Mouse (Mus musculus) layer of hippocampus, postnatal 14 days (tissue): ENCODE results near the gene Slc25a35. TPM values are rescaled to one million over a fixed set of nuclear protein-coding genes. Genes with fewer than 3 reads are reported as not detected.
A peak's percentile ranks its signal among the peaks of the same experiment; 100 is the strongest.
"Not testable (repeated sequence)": the region's sequence is repeated elsewhere in the genome, so short reads cannot be mapped to it uniquely, and the experiment has no call there.

Source experiments
- DNase-seq, 2 experiments: peaks; one replicate each; pipeline ENCODE4 v3.0.0; 2021 to 2022; ENCODE audit warnings: low spot score in 2 of 2, mixed read lengths in 1 of 2
- microRNA-seq, 2 experiments: library from miRNA; unstranded; fragments of <30 nt; microRNA quantifications; one replicate each; pipeline ENCODE4 v1.2.0; 2021
- total RNA-seq, 2 experiments: library from RNA; stranded (reverse); gene quantifications; 2 replicates each; pipeline ENCODE4 v1.2.3; 2021

The Slc25a35 gene
- total RNA-seq, 2 experiments from 2014 or later = 4.6 to 4.8 TPM

DNA sequence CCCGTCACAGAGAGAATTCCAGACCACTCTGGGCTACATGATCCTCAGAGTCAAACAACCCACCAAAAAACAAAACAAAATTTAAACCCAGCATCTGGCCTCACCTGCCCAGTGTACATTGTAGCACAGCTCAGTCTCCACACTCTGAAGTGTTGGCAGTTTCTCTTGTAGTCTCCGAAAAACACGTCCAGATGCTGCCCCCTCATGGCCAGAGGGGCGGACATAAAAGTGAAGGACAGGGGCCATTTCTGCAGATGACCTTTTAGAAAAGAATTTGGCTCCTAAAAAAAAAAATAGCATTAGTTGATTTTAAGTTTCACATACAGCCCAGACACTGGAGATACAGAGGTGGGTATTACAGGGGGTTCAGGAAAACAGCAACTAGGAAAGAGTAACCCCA is 35.7 kb downstream of the Slc25a35 start:
- no peak for DNase-seq

GRCm38 (mm10) chr11:69005193-69005592 is 37.3 kb downstream of the Slc25a35 start:
- DNase-seq = no peak

DNA sequence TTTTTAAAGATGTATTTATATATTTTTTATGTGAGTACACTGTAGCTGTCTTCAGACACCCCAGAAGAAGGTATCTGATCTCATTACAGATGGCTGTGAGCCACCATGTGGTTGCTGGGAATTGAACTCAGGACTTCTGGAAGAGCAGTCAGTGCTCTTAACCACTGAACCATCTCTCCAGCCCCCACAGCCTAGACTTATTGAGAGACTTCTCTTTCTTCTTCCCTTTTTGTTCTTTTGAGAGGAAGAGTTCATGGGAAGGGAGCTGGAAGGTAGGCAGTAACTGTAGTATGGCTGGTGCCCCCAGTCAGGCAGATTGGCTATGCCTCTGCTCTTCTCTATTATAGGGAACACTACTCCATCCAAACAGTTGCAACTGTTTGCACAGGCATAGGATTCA is 38.6 kb downstream of the Slc25a35 start:
- not testable (repeated sequence) for DNase-seq

GRCm38 (mm10) chr11:69008182-69009121 is 40.5 kb downstream of the Slc25a35 start, which contains the start of gene Pfas:
Gene Pfas (minus strand): TSS chr11:69008460.
- DNase-seq = peak; percentile 91 to 92

DNA sequence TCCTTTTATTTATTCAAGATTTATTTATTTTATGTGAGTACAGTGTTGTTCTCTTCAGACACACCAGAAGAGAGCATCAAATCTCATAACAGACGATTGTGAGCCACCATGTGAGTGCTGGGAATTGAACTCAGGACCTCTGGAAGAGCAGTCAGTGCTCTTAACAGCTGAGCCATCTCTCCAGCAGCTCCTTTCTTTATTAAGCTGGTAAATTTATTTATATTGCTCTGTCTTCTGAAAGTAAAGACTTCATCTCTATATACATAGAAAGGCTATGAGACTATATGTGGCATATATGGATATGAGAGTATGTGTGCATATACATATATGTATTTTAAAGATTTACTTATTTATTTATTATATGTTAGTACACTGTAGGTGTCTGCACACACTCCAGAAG is 41.6 kb downstream of the Slc25a35 start:
- DNase-seq = no peak

GRCm38 (mm10) chr11:69010400-69011323 is 42.7 kb downstream of the Slc25a35 start:
- no peak for DNase-seq

- DNase-seq = not testable (repeated sequence)
Measured at GRCm38 (mm10) chr11:69011445-69011844, 43.5 kb downstream of the Slc25a35 start.

DNA sequence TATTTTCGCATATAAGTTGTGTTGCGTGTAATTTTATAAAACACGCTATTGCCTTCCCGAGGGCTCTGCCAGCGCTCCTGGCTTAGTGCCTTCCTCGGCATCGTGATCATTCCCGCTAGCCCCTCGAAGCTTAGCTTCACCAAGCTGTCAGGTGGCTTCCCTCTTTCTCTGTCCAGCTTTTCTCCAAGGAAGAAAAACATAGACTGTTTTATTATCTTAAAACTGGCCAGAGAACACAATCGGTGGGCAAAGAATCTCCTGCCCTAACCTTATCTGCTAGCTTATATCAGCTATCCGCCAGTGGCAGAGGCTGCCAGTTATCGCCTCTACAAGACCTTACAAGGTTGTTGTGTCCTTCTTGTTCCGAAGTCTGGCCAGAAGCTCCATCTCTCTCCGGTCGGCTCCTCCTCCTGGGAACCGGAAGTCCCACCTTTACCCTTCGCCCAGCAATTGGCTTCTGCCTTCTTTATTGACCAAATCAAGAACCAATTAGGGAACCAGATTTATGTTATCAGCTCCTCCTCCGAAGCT is 44.2 kb downstream of the Slc25a35 start:
- DNase-seq = peak; percentile 85 to 94

GRCm38 (mm10) chr11:69015644-69016441 is 47.9 kb downstream of the Slc25a35 start, which contains the start of gene Ctc1:
Gene Ctc1 (plus strand): TSS chr11:69015911.
- peak; percentile 89 to 91 for DNase-seq

DNA sequence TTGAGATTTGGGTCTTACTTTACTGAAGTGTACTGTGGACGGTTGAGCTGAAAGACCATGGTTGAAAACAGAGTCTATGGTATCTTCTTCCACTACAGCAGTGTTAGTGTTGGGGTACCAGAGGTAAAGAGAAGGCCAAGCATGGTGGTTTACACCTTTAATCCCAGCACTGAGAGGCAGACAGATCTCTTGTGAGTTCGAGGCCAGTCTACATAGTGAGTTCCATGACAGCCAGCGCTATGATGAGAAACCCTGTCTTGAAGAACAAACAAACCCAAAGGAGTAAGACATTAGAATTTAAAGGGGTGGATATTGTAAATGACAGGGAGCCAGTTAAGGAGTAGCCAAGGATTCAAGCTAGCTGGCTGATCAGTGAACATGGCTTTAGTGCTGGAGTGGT is 48.8 kb downstream of the Slc25a35 start:
- DNase-seq = no peak

DNA sequence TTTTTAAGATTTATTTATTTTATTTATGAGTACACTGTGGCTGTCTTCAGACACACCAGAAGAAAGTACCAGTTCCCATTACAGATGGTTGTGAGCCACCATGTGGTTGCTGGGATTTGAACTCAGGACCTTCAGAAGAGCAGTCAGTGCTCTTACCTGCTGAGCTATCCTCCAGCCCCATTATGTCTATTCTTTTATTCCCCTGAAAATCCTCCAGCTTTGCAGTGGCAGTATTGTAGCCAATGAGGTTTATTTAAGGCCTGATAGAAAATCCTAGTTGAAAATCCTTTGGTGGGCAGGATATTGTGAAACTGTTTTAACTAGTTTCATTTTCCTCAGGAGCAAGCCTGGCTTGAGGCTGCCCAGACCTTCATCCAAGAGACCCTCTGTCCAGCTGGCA is 52.8 kb downstream of the Slc25a35 start:
- no peak for DNase-seq

Small RNA genes lying within 50 kb of the gene (microRNA-seq; reads per million reads assigned to microRNA genes)
- 1.1 to 2.7 reads per million in 2 experiments for gene Mir3062

Other genes with a start within 250 kb of the Slc25a35 start
- 10 to 100 TPM; 85.1 to 93.1 TPM for gene Ndel1, start 96.3 kb upstream of the Slc25a35 start, total RNA-seq
- gene Rnf222, start 79.6 kb upstream of the Slc25a35 start, total RNA-seq = not detected
- gene Rpl26, start 66.5 kb upstream of the Slc25a35 start, total RNA-seq = 100 to 1,000 TPM; 611 to 652 TPM
- under 1 TPM; 0.33 to 0.41 TPM for gene Odf4, start 41.0 kb upstream of the Slc25a35 start, total RNA-seq
- 1 to 10 TPM; 7.6 to 9.7 TPM for gene Arhgef15, start 10.7 kb upstream of the Slc25a35 start, total RNA-seq
- 10 to 100 TPM; 13.4 to 15.8 TPM for gene Rangrf, start 7.1 kb downstream of the Slc25a35 start, total RNA-seq
- gene Pfas, start 40.3 kb downstream of the Slc25a35 start, total RNA-seq = 10 to 100 TPM; 24.1 to 25.3 TPM
- gene Ctc1, start 47.8 kb downstream of the Slc25a35 start, total RNA-seq = 10 to 100 TPM; 33.6 to 38.8 TPM
- 1 to 10 TPM; 2.1 to 2.3 TPM for gene Aurkb, start 77.5 kb downstream of the Slc25a35 start, total RNA-seq
- 10 to 100 TPM; 25.2 to 26.4 TPM for gene Borcs6, start 91.6 kb downstream of the Slc25a35 start, total RNA-seq
- 10 to 100 TPM; 13.5 to 13.7 TPM for gene Tmem107, start 102.7 kb downstream of the Slc25a35 start, total RNA-seq
- 1,000 to 10,000 TPM; 1,073 to 1,118 TPM for gene Vamp2, start 120.4 kb downstream of the Slc25a35 start, total RNA-seq
- gene Per1, start 127.1 kb downstream of the Slc25a35 start, total RNA-seq = 10 to 100 TPM; 84.4 to 86.8 TPM
- under 1 TPM; 0.46 to 0.62 TPM for gene Hes7, start 152.3 kb downstream of the Slc25a35 start, total RNA-seq
- under 1 TPM; 0.88 to 0.95 TPM for gene 9130213A22Rik, start 154.5 kb downstream of the Slc25a35 start, total RNA-seq
- 1 to 10 TPM; 2.9 to 5.7 TPM for gene Aloxe3, start 157.8 kb downstream of the Slc25a35 start, total RNA-seq
- gene Alox12b, start 188.9 kb downstream of the Slc25a35 start, total RNA-seq = under 1 TPM; 0.65 to 0.95 TPM
- 1 to 10 TPM; 5.5 to 8.4 TPM for gene Alox8, start 229.7 kb downstream of the Slc25a35 start, total RNA-seq